Mouse (Mus musculus): Measurements from ENCODE around the gene Gm44579. TPM values are rescaled to one million over a fixed set of nuclear protein-coding genes. Genes with fewer than 3 reads are reported as not detected.

Gm44579 gene
- polyA plus RNA-seq, 1 experiment from 2014 or later: not detected

- 81% methylated on average over 4 of the region's 4 CpGs for WGBS
- Histone ChIP-seq H3K9me3 (replicated peaks) (no peaks in the 10 kb centered on the region), H3K4me3 (no peak overlapping the region), H3K36me3 (no peaks in the 10 kb centered on the region), H3K4me1 (peaks cover 10% of the 10 kb centered on the region), H3K27ac (replicated peaks) (no peak overlapping the region), H3K27me3 (ENCODE audit: low read depth, poor library complexity, severe bottlenecking) (peaks cover 10% of the 10 kb centered on the region)
- no peak for DNase-seq (ENCODE audit: low spot score)
Observed at GRCm38 (mm10) chr15:98184456-98184855, 36.3 kb downstream of the Gm44579 start.

DNA sequence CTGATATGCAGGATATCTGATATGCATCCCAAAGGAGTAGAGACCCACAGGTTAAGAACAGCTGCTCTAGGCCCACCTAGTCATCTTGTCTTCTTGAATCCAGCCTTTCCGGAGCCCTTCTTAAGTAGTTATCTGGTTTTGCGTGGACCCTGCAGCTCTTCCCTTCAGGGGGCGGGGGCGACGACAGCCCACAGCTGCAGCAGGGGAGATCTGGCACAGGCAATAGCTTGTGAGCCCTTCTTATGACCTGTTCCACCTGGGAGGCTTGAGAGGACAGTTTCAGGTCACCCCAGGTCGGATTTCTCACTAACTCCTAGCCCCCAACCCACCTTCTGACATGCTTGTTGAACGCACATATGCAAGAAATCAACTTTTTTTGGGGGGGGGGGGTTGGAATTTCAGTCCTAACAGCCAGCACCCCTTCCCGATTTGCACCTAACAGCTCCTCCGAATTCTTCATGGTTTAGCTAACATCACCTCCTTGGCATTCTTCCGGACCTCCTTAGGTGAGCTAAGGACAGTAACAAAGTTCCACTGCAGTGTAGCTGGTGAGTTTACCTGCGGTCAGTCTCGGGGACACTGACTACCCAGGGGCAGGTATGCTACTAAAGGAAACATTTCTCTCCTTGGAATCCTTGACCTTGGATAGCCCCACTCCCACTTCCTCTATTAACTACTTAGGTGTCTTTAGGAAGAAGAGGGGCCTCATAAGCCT lies 38.8 kb downstream of the Gm44579 start:
- Histone ChIP-seq H3K36me3 (no peaks in the 10 kb centered on the region), H3K4me1 (peaks cover 10% of the 10 kb centered on the region), H3K9me3 (replicated peaks) (no peaks in the 10 kb centered on the region), H3K27ac (replicated peaks) (no peak overlapping the region), H3K27me3 (ENCODE audit: low read depth, poor library complexity, severe bottlenecking) (peaks cover 18% of the 10 kb centered on the region), H3K4me3 (no peak overlapping the region)
- WGBS: 72% methylated on average over 12 of the region's 12 CpGs
- no peak for DNase-seq (ENCODE audit: low spot score)

- Histone ChIP-seq H3K9me3 (replicated peaks) (no peaks in the 10 kb centered on the region), H3K27me3 (ENCODE audit: low read depth, poor library complexity, severe bottlenecking) (peaks cover 18% of the 10 kb centered on the region), H3K36me3 (no peaks in the 10 kb centered on the region), H3K4me1 (peaks cover 10% of the 10 kb centered on the region), H3K4me3 (peak overlapping the region; percentile 65), H3K27ac (replicated peaks) (peak overlapping the region; percentile 83)
- 0% methylated on average over 30 of the region's 30 CpGs for WGBS
- peak; percentile 93 for DNase-seq (ENCODE audit: low spot score)
Observed at GRCm38 (mm10) chr15:98181132-98181711, 39.6 kb downstream of the Gm44579 start.

- WGBS: 5% methylated on average over 26 of the region's 26 CpGs
- H3K27ac ChIP-seq (replicated peaks): peak overlapping the region; percentile 83
Observed at GRCm38 (mm10) chr15:98180567-98181131, 40.1 kb downstream of the Gm44579 start.

DNA sequence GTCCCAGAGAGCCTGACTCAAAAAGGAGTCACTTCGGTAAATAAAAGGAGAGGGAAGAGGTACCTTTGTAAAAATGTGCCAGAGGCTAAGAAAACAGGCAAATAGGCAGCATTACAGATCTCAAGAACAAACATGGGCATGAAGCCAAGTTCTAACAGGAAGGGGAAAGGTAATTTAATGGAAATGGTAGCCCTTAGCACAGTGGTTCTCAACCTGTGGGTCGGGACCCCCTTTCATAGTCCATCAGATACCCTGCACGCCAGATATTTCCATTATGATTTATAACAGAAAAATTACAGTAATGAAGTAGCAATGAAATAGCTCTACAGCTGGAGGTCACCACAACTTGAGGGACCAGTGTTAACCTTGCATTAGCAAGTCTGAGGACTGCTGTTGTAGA lies 43.5 kb downstream of the Gm44579 start:
- no peaks in the 10 kb centered on the region for H3K9me3 ChIP-seq (replicated peaks)
- H3K36me3 ChIP-seq: no peaks in the 10 kb centered on the region
- 76% methylated on average over 3 of the region's 3 CpGs for WGBS
- H3K27me3 ChIP-seq (ENCODE audit: low read depth, poor library complexity, severe bottlenecking): peaks cover 41% of the 10 kb centered on the region
- no peak overlapping the region for H3K27ac ChIP-seq (replicated peaks)
- H3K4me1 ChIP-seq: peaks cover 10% of the 10 kb centered on the region
- no peak for DNase-seq (ENCODE audit: low spot score)
- H3K4me3 ChIP-seq: no peak overlapping the region

More at GRCm38 (mm10) chr15:98180567-98181131, 40.1 kb downstream of the Gm44579 start:
- no peak for DNase-seq (ENCODE audit: low spot score)
- no peaks in the 10 kb centered on the region for H3K9me3 ChIP-seq (replicated peaks)
- H3K36me3 ChIP-seq: no peaks in the 10 kb centered on the region
- peaks cover 10% of the 10 kb centered on the region for H3K4me1 ChIP-seq
- H3K27me3 ChIP-seq (ENCODE audit: low read depth, poor library complexity, severe bottlenecking): peaks cover 18% of the 10 kb centered on the region
- H3K4me3 ChIP-seq: peak overlapping the region; percentile 65

DNA sequence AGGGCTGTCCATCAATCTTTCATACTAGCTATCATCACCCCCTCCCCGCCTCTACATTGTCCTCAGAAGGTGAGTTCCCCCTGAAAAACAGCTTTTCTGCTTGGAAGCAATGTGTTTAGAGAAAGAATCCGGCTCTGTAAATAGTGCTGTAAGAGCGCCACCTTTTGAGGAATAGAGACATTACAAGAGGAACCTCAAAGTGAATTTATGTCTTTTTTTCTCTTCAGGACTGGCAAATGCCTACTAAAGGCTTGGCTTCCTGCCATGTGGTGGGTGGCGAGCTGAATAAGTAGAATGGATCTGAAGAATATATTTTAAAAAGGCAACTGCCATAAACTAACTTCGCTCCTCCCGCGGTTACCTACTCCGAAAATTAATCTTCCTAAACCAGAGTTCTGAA lies 47.0 kb downstream of the Gm44579 start:
- Histone ChIP-seq H3K36me3 (no peaks in the 10 kb centered on the region), H3K27ac (replicated peaks) (no peak overlapping the region), H3K27me3 (ENCODE audit: low read depth, poor library complexity, severe bottlenecking) (peaks cover 60% of the 10 kb centered on the region), H3K4me3 (no peak overlapping the region), H3K4me1 (peaks cover 23% of the 10 kb centered on the region), H3K9me3 (replicated peaks) (no peaks in the 10 kb centered on the region)
- no peak for DNase-seq (ENCODE audit: low spot score)
- 43% methylated on average over 8 of the region's 8 CpGs for WGBS

DNA sequence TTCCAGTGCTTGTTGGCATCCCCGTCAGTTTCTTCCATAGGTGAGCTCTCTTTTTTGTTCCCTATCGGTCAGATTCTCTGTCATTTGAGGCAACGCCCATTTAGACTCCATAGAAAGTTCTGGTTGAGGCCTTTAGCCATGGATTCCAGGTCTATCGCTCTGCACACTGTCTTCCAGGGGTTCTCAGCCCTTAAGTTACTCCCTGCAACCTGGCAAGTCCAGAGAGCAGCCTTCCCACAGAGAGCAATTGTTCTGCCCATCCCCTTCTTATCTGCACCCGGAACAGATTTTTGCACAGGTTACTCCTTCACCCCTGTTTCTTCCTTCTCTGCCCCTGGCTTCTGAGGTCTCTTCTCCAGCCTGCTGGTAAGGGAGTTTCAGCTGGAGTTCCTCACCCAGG lies 48.7 kb downstream of the Gm44579 start:
- 79% methylated on average over 5 of the region's 5 CpGs for WGBS
- H3K36me3 ChIP-seq: no peaks in the 10 kb centered on the region

DNA sequence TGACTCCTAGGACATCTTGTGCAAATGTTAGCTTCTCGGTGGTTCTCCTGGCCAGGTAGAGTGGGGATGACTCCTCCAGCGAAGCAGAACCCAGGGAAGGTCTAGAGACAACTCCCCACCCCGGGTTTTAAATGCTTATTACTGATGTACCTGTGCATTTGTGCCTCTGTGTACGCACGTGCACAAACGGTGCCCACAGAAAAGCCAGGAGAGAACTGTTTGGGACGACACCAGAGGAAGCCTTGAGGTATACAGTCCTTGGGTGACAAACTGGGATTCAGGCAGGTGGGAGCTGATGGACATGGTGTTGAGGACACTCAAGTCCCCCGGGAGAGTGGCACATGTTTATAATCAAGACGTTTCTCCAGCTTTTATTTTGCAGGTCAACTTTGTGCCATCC lies 49.9 kb downstream of the Gm44579 start:
- H3K9me3 ChIP-seq (replicated peaks): no peaks in the 10 kb centered on the region
- no peaks in the 10 kb centered on the region for H3K36me3 ChIP-seq
- H3K4me3 ChIP-seq: no peak overlapping the region; the same call in 1 of the 2 replicates
- H3K27ac ChIP-seq (replicated peaks): no peak overlapping the region
- peaks cover 78% of the 10 kb centered on the region for H3K27me3 ChIP-seq (ENCODE audit: low read depth, poor library complexity, severe bottlenecking)
- H3K4me1 ChIP-seq: peaks cover 49% of the 10 kb centered on the region
- no peak for DNase-seq (ENCODE audit: low spot score)
- 81% methylated on average over 9 of the region's 9 CpGs for WGBS

More for the DNA sequence above, 48.7 kb downstream of the Gm44579 start:
- Histone ChIP-seq H3K9me3 (replicated peaks) (no peaks in the 10 kb centered on the region), H3K27me3 (ENCODE audit: low read depth, poor library complexity, severe bottlenecking) (peaks cover 74% of the 10 kb centered on the region), H3K27ac (replicated peaks) (no peak overlapping the region), H3K4me1 (peaks cover 40% of the 10 kb centered on the region), H3K4me3 (no peak overlapping the region)
- DNase-seq (ENCODE audit: low spot score): no peak

GRCm38 (mm10) chr15:98170365-98170764 lies 50.4 kb downstream of the Gm44579 start:
- peaks cover 49% of the 10 kb centered on the region for H3K4me1 ChIP-seq
- H3K4me3 ChIP-seq: peak overlapping the region; percentile 67; the same call in 1 of the 2 replicates
- 45% methylated on average over 7 of the region's 7 CpGs for WGBS
- H3K27ac ChIP-seq (replicated peaks): no peak overlapping the region
- H3K36me3 ChIP-seq: no peaks in the 10 kb centered on the region
- DNase-seq (ENCODE audit: low spot score): no peak
- H3K9me3 ChIP-seq (replicated peaks): no peaks in the 10 kb centered on the region
- H3K27me3 ChIP-seq (ENCODE audit: low read depth, poor library complexity, severe bottlenecking): peaks cover 84% of the 10 kb centered on the region

DNA sequence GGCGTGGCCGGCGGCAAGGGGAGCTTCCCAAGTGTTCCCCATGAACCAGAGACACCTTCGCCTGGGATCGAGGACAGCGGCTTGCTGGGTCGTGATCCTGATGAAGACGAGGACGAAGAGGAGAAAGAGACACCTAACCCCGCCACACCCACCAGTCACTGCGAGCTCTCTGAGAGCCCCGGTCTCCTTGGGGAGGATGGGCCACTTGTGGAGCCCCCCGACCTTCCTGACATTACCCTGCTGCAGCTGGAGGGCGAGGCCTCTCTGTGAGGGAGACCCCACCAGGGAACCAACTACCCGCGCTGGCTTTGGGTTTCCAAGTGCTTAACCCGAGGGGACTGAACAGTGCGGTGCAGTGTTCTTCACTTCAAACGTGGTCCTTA lies 52.2 kb downstream of the Gm44579 start:
- Histone ChIP-seq H3K4me1 (peaks cover 49% of the 10 kb centered on the region), H3K27me3 (ENCODE audit: low read depth, poor library complexity, severe bottlenecking) (peaks cover 79% of the 10 kb centered on the region), H3K36me3 (no peaks in the 10 kb centered on the region), H3K9me3 (replicated peaks) (no peaks in the 10 kb centered on the region), H3K27ac (replicated peaks) (peak overlapping the region; percentile 89), H3K4me3 (peak overlapping the region; percentile 67)
- 2% methylated on average over 19 of the region's 19 CpGs for WGBS
- no peak for DNase-seq (ENCODE audit: low spot score)

- Histone ChIP-seq H3K27me3 (ENCODE audit: low read depth, poor library complexity, severe bottlenecking) (peaks cover 73% of the 10 kb centered on the region), H3K9me3 (replicated peaks) (no peaks in the 10 kb centered on the region), H3K4me1 (peaks cover 49% of the 10 kb centered on the region), H3K36me3 (no peaks in the 10 kb centered on the region), H3K27ac (replicated peaks) (peak overlapping the region; percentile 89), H3K4me3 (peak overlapping the region; percentile 67)
- under 1% methylated on average over 69 of the region's 69 CpGs for WGBS
- DNase-seq (ENCODE audit: low spot score): peak; percentile 94
Observed at GRCm38 (mm10) chr15:98167645-98168621, 52.8 kb downstream of the Gm44579 start.

GRCm38 (mm10) chr15:98166963-98167644 lies 53.7 kb downstream of the Gm44579 start, which contains the start of gene Ccdc184:
Ccdc184 (plus strand) TSS chr15:98167158.
- Histone ChIP-seq H3K27ac (replicated peaks) (peak within 1 kb of the TSS; percentile 89), H3K4me3 (peak within 1 kb of the TSS; percentile 67), H3K4me1 (peaks cover 49% of the 10 kb centered on the region), H3K36me3 (no peaks in the 10 kb centered on the region), H3K27me3 (ENCODE audit: low read depth, poor library complexity, severe bottlenecking) (peaks cover 65% of the 10 kb centered on the region), H3K9me3 (replicated peaks) (no peaks in the 10 kb centered on the region)
- 2% methylated on average over 16 of the region's 18 CpGs for WGBS
- peak; percentile 28 for DNase-seq (ENCODE audit: low spot score)
